Mouse (Mus musculus) liver, adult 2 months (tissue): Measurements from ENCODE around the gene Fnbp1. TPM values are rescaled to one million over a fixed set of nuclear protein-coding genes. Genes with fewer than 3 reads are reported as not detected.
A peak's percentile ranks its signal among the peaks of the same experiment; 100 is the strongest.

Experiments
- DNase-seq: peaks from one replicate; pipeline ENCODE4 v3.0.0-alpha.2; 2011; ENCODE audit warnings: low read depth, low spot score; ENCODE audit errors: extremely low read depth
- H3K27ac ChIP-seq: fragments of 200-500 bp; replicated peaks from 2 replicates; pipeline ENCODE4 v1.5.1; 2012; ENCODE audit warnings: low read depth, mild to moderate bottlenecking, control low read depth, inconsistent platforms, low read length; ENCODE audit not compliant: insufficient read depth
- H3K27me3 ChIP-seq: fragments of 200-500 bp; 2 replicates; pipeline ENCODE4 v1.6.1; 2012; ENCODE audit warnings: mild to moderate bottlenecking, moderate library complexity, low read length, inconsistent platforms; ENCODE audit not compliant: control insufficient read depth, insufficient read depth
- H3K36me3 ChIP-seq: fragments of 200-500 bp; 2 replicates; pipeline ENCODE4 v1.6.1; 2012; ENCODE audit warnings: low read length, inconsistent platforms; ENCODE audit not compliant: control insufficient read depth, insufficient read depth
- H3K4me1 ChIP-seq: fragments of 200-500 bp; 2 replicates; pipeline ENCODE4 v1.6.1; 2011; ENCODE audit warnings: low read length; ENCODE audit not compliant: control insufficient read depth, insufficient read depth
- H3K4me3 ChIP-seq: fragments of 200-500 bp; 2 replicates; pipeline ENCODE4 v1.5.1; 2011; ENCODE audit warnings: low read depth, mild to moderate bottlenecking, control low read depth, low read length, moderate library complexity; ENCODE audit not compliant: insufficient read depth
- H3K79me2 ChIP-seq: fragments of 200-500 bp; 2 replicates; pipeline ENCODE4 v1.6.1; 2012; ENCODE audit warnings: inconsistent platforms, mild to moderate bottlenecking, low read length, moderate library complexity; ENCODE audit not compliant: control insufficient read depth, insufficient read depth
- H3K9ac ChIP-seq: fragments of 200-500 bp; 2 replicates; pipeline ENCODE4 v1.6.1; 2012; ENCODE audit warnings: low read depth, mild to moderate bottlenecking, control low read depth, inconsistent platforms, low read length
- CTCF ChIP-seq: fragments of 200-500 bp; IDR thresholded peaks from 2 replicates; pipeline ENCODE4 v1.5.1; 2011; ENCODE audit warnings: low read depth, low read length, control low read depth
- POLR2A ChIP-seq: fragments of 200-500 bp; IDR thresholded peaks from 2 replicates; pipeline ENCODE4 v1.6.1; 2011; ENCODE audit warnings: low read length, control low read depth; ENCODE audit not compliant: insufficient read depth; ENCODE audit errors: extremely low read depth
- WGBS: fragments of 180-500 bp; shearing (Covaris S2); methylation state at CpG from one replicate; pipeline ENCODE4 v1.1.7; 2018; 5-methylcytosine and 5-hydroxymethylcytosine counted together
- polyA plus RNA-seq: library from polyadenylated mRNA; depleted of rRNA; stranded (reverse); fragments of >200 nt; gene quantifications from 2 replicates; pipeline ENCODE4 v1.2.3, GENCODE M21; 2012; rRNA removed
- total RNA-seq: library from RNA; depleted of rRNA; stranded (reverse); fragments of >200 nt; gene quantifications from 2 replicates; pipeline ENCODE4 v1.2.3, GENCODE M21; 2014; rRNA removed

Fnbp1 gene
- total RNA-seq (5.2 and 7.4 TPM in 2 replicates), polyA plus RNA-seq (5.9 and 8.6 TPM in 2 replicates)

DNA sequence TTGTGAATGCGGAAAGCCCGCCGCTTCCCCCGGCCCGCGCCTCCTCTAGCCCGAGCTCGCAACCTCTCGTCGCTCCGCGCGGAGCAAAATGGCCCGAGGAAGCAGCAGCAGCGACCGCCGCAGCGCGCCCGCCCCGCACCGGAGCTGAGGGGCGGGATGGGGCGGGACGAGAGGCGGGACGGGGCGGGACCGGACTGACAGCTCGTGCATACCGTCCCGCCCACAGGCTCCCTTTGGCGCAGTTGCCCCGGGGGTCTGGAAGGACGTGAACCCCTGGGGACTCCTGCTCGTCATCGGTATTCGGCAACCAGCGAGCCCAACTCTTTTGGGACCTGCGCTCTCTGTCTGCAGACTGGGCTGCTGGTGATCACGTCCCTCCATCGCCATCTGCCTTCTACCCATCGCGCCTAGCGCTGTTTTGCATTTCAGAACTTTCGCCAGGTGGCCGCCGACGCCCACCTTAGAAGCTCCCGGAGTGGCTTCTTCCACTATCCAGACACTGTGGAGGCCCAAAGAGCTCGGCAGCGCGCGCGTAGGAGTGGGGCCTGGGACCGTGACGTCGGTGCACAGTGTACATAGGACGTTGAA is at the start of gene Fnbp1:
Gene Fnbp1 (minus strand): TSS at position 142 of the 588 bp plus-strand sequence.
- TF ChIP-seq POLR2A (peak; percentile 96), CTCF (peak; percentile 20)
- no peaks in the 10 kb centered on the region for H3K36me3 ChIP-seq
- H3K4me1 ChIP-seq: peaks cover 2% of the 10 kb centered on the region; the same call in 1 of the 2 replicates
- H3K27ac ChIP-seq: peak within 1 kb of the TSS; percentile 74
- no peaks in the 10 kb centered on the region for H3K27me3 ChIP-seq
- H3K4me3 ChIP-seq: peak within 1 kb of the TSS; percentile 86
- H3K9ac ChIP-seq: peak within 1 kb of the TSS; percentile 96
- H3K79me2 ChIP-seq: peaks cover 35% of the 10 kb centered on the region; the same call in 1 of the 2 replicates
- WGBS: under 1% methylated on average over 59 of the region's 59 CpGs
- peak; percentile 48 for DNase-seq

- Histone ChIP-seq H3K27ac (no peak overlapping the region), H3K36me3 (peaks cover 41% of the 10 kb centered on the region), H3K4me1 (no peaks in the 10 kb centered on the region), H3K4me3 (no peak overlapping the region), H3K27me3 (no peaks in the 10 kb centered on the region), H3K79me2 (no peaks in the 10 kb centered on the region), H3K9ac (no peak overlapping the region)
- 97% methylated on average over 3 of the region's 3 CpGs for WGBS
- DNase-seq: no peak
- TF ChIP-seq POLR2A (no peak), CTCF (no peak)
These were observed 47.8 kb upstream of the Fnbp1 start for GRCm38 (mm10) chr2:31189654-31190053.

GRCm38 (mm10) chr2:31188691-31189090 is 46.9 kb upstream of the Fnbp1 start:
- H3K36me3 ChIP-seq: peaks cover 49% of the 10 kb centered on the region
- no peak for TF ChIP-seq POLR2A
- TF ChIP-seq CTCF: no peak
- DNase-seq: no peak

DNA sequence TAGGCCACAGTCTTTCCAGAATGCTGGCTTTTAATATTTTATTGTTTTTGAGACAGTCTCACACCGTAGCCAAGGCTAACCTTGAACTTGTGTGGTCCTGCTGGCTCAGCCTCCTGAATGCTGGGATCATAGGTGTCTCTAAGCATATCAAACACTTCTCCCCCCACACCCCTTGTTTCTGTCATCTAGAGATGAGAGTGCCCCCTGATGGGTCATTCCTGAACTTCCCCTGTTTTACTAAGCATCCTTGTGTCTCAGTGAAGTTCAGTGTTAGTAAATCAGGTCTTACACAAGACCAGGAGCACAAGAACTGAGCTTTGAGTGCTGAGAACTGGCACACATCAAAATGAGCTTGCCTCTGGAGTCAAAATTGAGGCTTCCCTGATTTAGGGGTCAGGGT is 42.0 kb upstream of the Fnbp1 start:
- H3K79me2 ChIP-seq: no peaks in the 10 kb centered on the region
- peaks cover 2% of the 10 kb centered on the region; the same call in 1 of the 2 replicates for H3K4me1 ChIP-seq
- DNase-seq: no peak
- H3K9ac ChIP-seq: no peak overlapping the region
- H3K36me3 ChIP-seq: peaks cover 42% of the 10 kb centered on the region
- 86% methylated on average over 1 of the region's 1 CpGs for WGBS
- TF ChIP-seq POLR2A (no peak), CTCF (no peak)
- H3K27me3 ChIP-seq: no peaks in the 10 kb centered on the region
- H3K4me3 ChIP-seq: no peak overlapping the region
- H3K27ac ChIP-seq: no peak overlapping the region

More at GRCm38 (mm10) chr2:31188691-31189090, 46.9 kb upstream of the Fnbp1 start:
- H3K4me1 ChIP-seq: no peaks in the 10 kb centered on the region
- H3K4me3 ChIP-seq: no peak overlapping the region
- H3K27me3 ChIP-seq: no peaks in the 10 kb centered on the region
- no peak overlapping the region for H3K9ac ChIP-seq
- no peak overlapping the region for H3K27ac ChIP-seq
- WGBS: 100% methylated on average over 1 of the region's 1 CpGs
- H3K79me2 ChIP-seq: no peaks in the 10 kb centered on the region

DNA sequence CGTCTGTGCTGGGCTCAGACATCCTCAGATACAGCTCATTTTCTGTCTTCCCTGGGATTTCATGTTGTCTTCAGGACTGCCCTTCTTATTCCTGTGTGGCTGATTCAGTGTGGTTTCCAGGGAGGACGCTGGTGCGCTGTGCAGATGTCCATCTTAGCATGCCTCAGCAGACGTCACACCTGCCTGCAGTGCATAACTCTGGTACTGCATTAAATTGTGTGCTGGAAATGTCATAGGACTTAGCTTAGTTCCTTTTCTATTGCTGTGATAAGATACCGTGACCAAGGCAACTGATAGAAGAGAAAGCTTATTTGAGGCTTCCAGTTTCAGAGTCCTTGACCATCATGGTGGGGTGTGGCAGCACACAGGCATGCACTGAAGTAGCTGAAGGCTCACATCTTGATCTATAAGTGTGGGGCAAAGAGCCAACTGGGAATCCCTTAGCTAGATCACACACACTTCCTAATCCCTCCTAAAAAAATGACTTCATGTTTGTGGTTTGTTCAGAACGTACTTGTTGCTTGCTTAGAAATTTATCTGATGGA is 41.0 kb upstream of the Fnbp1 start:
- H3K4me1 ChIP-seq: peaks cover 2% of the 10 kb centered on the region; the same call in 1 of the 2 replicates
- no peak overlapping the region for H3K4me3 ChIP-seq
- H3K9ac ChIP-seq: no peak overlapping the region
- H3K79me2 ChIP-seq: no peaks in the 10 kb centered on the region
- no peak overlapping the region for H3K27ac ChIP-seq
- TF ChIP-seq CTCF: no peak
- no peak for TF ChIP-seq POLR2A
- WGBS: 90% methylated on average over 6 of the region's 6 CpGs
- H3K27me3 ChIP-seq: no peaks in the 10 kb centered on the region
- no peak for DNase-seq
- peaks cover 42% of the 10 kb centered on the region for H3K36me3 ChIP-seq

DNA sequence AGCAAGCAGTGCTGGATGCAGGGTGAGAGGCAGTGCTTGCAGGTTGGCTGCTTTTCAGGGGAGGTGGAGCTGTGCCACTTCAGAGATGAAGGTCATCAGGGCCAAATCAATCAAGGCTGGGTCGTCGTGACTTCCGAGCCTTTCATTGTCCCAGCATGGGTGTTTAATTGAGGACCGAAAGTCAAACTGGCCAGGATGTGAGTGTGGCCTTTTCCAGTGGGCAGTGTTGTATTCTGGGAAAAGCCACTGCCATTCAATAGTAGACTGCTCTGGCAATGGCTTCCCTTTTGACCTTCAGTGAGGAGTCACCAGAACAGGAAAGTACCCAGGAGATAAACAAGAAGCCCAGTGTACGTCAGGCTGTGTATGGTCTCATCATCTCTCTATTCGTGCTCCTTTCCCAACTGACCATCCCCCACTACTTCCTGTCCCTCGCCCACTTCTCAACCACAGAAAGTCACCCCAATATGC is 38.3 kb upstream of the Fnbp1 start:
- no peaks in the 10 kb centered on the region for H3K27me3 ChIP-seq
- peaks cover 32% of the 10 kb centered on the region for H3K36me3 ChIP-seq
- TF ChIP-seq POLR2A: no peak
- TF ChIP-seq CTCF: no peak
- H3K4me3 ChIP-seq: no peak overlapping the region
- no peak overlapping the region for H3K27ac ChIP-seq
- DNase-seq: peak; percentile 46
- H3K79me2 ChIP-seq: no peaks in the 10 kb centered on the region
- H3K4me1 ChIP-seq: peaks cover 2% of the 10 kb centered on the region; the same call in 1 of the 2 replicates
- H3K9ac ChIP-seq: no peak overlapping the region
- 23% methylated on average over 7 of the region's 7 CpGs for WGBS
